Mouse (Mus musculus) thymus, adult 18-20 months (tissue): Measurements from ENCODE around the gene A030014E15Rik.
A peak's percentile ranks its signal among the peaks of the same experiment; 100 is the strongest.
"Not testable (repeated sequence)": the region's sequence is repeated elsewhere in the genome, so short reads cannot be mapped to it uniquely, and the experiment has no call there.

Experiments
- DNase-seq, 2 experiments: peaks; one replicate each; pipeline ENCODE4 v3.0.0; 2022; ENCODE audit warnings: mixed read lengths in 2 of 2

A030014E15Rik gene

DNA sequence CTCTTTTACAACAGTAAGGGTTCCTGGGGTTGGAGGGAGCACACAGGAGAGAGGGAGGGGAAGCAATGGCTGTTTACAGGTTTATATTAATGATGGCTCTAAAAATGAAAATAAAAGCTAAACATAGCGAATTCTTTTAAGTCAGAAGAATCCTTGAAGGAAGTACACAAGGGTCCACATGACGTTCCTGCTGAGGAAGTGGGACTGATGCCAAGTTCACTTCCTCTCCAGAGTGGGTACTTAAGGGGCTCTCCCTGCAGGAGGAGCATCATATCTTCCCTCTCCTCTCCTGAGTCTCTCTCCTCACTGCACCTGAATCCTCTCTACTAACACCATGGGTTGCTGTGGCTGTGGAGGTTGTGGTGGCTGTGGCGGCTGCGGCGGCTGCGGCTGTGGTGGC is at the start of gene A030014E15Rik:
Gene A030014E15Rik, plus strand, starts transcription at position 268 of the 400 bp plus-strand sequence.
- no peak for DNase-seq

GRCm38 (mm10) chr1:82879172-82879571 is 45.5 kb upstream of the A030014E15Rik start:
- DNase-seq: no peak

DNA sequence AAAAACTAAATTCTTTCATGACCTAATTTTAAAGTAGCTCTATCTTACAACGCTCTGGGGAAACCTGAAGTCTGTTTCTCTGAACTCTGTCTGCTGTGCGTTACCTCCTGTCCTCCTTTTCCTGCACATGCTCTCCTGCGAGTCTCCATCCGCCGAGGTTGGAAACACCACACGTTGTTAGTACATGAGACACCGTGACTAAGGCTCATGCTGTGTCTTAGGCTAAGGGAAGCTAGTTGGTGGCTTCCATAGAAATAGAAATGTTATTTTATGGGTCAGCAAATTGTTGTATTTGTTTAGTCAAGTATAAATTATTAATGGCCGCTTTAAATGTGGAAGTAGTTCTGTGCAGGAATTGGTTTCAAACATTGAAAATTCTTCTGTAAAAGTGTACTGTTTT is 44.5 kb upstream of the A030014E15Rik start:
- DNase-seq: no peak

- DNase-seq: no peak
Observed at GRCm38 (mm10) chr1:82893269-82893668, 31.4 kb upstream of the A030014E15Rik start.

DNA sequence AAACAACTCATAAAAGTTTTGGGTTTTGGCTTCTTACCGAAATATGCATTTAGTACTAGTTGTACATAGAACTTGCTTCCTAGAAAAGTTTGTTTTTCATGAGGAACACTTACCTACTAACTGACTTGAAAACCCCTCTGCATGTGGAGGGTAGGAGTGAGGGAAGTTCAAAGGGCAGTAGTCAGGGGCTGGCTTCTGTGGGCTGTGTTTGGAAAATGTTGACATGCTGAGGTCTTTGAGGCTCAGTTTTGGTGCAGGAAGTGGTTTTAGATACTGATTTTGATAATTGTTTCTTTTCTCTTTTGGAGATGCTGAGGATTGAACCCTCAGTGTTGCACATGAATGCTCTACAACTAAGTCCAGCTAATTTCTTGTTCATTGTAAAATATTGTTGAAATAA is 24.1 kb upstream of the A030014E15Rik start:
- DNase-seq: peak in 1 of 2 experiments; percentile 27

GRCm38 (mm10) chr1:82901201-82901600 is 23.5 kb upstream of the A030014E15Rik start:
- DNase-seq: no peak

GRCm38 (mm10) chr1:82905886-82906285 is 18.8 kb upstream of the A030014E15Rik start:
- no peak for DNase-seq

DNA sequence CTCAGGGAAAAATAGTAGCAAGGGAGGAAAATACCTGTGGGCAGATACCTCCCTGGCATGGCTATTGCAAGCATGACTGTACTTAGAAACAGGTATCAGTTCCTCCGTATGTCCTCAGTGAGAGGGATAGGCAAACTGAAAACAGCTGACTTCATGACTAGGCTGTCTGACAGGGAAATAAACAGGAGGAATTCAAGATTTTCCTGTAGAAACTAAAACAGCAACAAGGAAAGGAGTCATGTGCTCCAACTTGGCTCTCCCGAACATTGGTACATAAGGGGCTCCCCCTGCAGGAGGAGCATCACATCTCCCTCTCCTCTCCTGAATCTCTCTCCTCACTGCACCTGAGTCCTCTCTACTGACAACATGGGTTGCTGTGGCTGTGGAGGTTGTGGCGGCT is 11.7 kb upstream of the A030014E15Rik start, which contains the start of gene A030005L19Rik:
Gene A030005L19Rik, plus strand, starts transcription at position 301 of the 400 bp plus-strand sequence.
- no peak for DNase-seq

DNA sequence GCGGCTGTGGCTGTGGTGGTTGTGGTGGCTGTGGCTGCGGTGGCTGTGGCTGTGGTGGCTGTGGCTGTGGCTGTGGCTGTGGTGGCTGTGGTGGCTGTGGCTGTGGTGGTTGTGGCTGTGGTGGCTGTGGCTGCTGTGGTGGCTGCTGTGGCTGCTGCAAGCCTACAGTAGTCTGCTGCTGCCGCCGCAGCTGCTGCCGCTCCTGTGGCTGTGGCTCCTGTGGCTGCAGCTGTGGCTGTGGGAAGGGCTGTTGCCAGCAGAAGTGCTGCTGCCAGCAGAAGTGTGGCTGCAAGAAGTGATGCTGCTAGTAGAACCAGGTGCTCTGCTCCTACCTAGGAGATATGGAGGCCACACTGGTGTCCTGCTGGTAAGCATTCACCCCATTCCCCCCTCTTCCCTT is 11.3 kb upstream of the A030014E15Rik start:
- not testable (repeated sequence) for DNase-seq

DNA sequence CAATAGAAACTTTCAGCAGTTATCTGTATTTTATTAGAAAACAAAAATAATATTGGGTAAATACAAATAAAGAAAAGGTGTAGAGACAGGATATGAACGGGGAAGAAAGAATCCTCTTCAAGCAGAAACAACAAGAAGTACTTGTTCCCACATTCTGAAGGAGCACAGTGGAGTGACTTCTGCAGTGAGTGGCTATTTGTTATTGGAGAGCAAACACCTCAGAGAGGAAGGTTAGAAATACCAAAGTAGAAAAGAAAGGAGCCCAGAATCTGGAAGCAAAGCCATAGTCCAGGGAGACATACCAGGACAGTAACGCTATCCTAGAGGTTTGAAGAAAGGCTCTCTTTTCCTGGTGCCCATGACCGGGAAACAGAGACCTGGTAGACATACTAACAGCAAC is 5.8 kb downstream of the A030014E15Rik start:
- DNase-seq: not testable (repeated sequence)

DNA sequence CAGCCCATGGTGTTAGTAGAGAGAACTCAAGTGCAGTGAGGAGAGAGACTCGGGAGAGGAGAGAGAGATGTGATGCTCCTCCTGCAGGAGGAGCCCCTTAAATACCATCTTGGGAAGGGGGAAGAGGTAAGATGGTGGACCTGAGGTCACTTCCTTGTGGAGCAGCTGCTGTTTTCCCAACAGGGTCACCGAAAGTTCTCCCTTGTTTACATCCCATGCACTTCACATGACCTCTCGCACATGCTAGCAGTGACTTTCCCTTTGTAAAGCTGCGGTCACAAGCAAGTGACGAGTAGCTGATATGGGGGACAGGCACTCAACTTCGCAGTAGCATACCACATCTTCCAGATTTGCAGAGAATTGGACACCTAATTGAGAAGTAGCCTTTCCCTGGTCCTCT is 6.6 kb downstream of the A030014E15Rik start, which contains the start of gene Gm6217:
Gene Gm6217, minus strand, starts transcription at position 74 of the 400 bp plus-strand sequence.
- DNase-seq: not testable (repeated sequence)

DNA sequence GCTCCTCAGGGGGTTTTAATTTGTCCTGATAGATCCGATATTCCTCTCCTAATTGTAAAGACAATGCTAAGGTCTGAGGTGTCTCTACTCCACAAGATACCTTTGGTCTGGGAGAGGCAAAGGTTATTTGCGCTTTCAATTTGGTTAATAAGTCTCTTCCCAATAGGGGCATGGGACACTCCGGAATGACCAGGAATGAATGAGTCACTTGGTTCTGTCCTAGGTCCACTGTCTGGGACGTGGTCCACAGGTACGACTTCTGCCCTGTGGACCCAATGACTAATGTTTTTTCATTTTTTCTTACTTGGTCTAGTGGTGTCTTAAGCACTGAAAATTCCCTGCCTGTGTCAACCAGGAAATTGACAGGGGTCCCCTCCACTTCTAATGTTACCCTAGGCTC is 13.9 kb downstream of the A030014E15Rik start:
- DNase-seq: no peak

DNA sequence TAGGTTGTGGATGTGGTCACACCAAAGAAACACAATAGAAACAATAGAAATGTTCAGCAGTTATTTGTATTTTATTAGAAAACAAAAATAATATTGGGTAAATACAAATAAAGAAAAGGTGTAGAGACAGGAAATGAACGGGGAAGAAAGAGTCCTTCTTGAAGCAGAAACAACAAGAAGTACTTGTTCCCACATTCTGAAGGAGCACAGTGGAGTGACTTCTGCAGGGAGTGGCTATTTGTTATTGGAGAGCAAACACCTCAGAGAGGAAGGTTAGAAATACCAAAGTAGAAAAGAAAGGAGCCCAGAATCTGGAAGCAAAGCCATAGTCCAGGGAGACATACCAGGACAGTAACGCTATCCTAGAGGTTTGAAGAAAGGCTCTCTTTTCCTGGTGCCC is 17.8 kb downstream of the A030014E15Rik start:
- DNase-seq: not testable (repeated sequence)

DNA sequence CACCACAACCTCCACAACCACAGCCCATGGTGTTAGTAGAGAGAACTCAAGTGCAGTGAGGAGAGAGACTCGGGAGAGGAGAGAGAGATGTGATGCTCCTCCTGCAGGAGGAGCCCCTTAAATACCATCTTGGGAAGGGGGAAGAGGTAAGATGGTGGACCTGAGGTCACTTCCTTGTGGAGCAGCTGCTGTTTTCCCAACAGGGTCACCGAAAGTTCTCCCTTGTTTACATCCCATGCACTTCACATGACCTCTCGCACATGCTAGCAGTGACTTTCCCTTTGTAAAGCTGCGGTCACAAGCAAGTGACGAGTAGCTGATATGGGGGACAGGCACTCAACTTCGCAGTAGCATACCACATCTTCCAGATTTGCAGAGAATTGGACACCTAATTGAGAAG is 18.6 kb downstream of the A030014E15Rik start, which contains the start of gene A030003K21Rik:
Gene A030003K21Rik, minus strand, starts transcription at position 94 of the 400 bp plus-strand sequence.
- DNase-seq: not testable (repeated sequence)

DNA sequence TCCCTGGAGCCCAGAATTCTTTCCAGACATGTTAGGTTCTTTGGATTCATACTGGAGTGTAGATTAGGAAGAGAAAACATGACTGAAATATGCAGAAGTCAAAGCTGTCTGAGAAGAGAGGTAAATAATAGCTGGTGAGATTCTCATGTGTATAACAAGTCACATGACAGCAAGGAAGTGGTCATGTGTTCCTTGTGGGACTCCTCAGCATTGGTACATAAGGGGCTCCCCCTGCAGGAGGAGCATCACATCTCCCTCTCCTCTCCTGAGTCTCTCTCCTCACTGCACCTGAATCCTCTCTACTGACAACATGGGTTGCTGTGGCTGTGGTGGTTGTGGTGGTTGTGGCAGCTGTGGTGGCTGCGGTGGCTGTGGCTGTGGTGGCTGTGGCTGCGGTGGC is 21.3 kb downstream of the A030014E15Rik start:
- not testable (repeated sequence) for DNase-seq

GRCm38 (mm10) chr1:82948601-82949000 is 23.9 kb downstream of the A030014E15Rik start:
- no peak for DNase-seq

GRCm38 (mm10) chr1:82955913-82956312 is 31.2 kb downstream of the A030014E15Rik start, which contains the start of gene Gm7544:
Gene Gm7544, minus strand, starts transcription at chr1:82956013.
- DNase-seq: not testable (repeated sequence)

DNA sequence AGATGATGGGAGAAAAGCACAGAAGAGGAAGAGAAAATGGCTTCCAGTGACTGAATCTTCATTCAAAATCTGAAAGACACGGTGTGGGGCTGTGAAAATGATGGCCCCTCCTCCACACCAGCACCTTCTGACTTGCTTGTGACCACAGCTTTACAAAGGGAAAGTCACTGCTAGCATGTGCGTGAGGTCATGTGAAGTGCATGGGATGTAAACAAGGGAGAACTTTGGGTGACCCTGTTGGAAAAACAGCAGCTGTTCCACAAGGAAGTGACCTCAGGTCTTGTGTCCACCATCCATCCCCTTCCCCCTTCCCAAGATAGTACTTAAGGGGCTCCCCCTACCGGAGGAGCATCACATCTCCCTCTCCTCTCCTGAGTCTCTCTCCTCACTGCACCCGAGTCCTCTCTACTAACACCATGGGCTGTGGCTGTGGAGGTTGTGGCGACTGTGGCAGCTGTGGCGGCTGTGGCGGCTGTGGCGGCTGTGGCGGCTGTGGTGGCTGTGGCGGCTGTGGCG is 35.2 kb downstream of the A030014E15Rik start, which contains the start of gene Gm47955:
Gene Gm47955, plus strand, starts transcription at position 417 of the 516 bp plus-strand sequence.
- DNase-seq: no peak

DNA sequence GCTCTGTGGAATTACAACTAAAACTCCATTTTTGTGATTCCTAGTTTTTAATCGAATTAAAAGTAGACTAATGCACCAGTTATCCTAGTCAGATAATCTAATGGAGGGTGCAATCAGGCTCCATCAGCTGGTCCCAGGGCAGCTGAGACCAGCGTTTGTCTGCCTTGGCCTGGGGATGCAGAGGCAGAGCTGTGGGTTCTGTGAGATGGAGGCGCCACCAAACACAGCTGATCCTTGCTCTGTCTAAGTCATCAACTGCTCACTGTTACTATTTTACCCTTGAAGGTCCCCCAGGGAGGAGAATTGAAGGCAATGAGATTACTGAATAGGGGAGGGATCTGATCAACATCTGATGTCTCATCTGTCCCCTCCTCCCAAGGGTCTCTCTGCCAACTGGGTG is 41.7 kb downstream of the A030014E15Rik start:
- no peak for DNase-seq

DNA sequence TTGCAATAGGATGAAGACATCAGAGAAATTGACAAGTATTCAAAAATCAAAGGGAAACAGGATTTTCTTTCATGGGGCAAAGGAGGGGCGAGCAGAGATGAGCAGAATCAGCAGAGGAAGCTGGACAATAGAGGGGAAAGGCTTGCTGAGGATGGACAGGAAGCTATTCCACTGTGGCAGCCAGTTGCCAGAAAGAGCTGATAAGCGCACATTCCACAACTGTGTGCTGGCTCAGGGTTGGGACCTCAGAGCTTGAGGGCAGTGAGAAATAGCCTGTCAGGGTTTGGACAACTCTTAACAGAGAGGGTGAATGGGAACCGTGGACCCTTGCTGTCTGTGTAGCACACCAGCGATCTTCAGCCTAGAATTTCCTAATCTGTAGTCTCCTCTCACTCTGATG is 47.3 kb downstream of the A030014E15Rik start:
- DNase-seq: no peak

GRCm38 (mm10) chr1:82973244-82973643 is 48.5 kb downstream of the A030014E15Rik start:
- DNase-seq: no peak

GRCm38 (mm10) chr1:82973901-82974300 is 49.2 kb downstream of the A030014E15Rik start:
- DNase-seq: peak in 1 of 2 experiments; percentile 14

DNA sequence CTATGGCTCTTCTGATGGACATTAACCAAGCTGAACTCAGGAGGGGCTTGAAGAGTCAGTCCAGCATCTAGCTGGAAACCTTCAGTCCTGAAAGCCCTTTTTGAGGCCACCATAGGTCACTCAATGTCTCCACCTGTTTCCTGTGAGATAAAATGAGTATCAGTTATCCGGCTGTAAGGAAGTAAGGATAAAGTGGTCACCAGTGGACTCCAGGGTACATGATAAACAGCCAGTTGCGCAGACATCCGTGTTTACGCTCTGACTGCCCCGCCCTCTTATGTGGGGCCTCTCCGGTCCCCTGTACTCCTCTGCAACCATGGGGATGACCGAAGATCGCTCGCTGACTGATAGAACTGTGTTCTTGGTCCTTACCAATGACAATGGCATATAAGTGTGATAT is 49.6 kb downstream of the A030014E15Rik start:
- no peak for DNase-seq
